Mouse (Mus musculus): ENCODE data around the gene Gm20219. TPM values are rescaled to one million over a fixed set of nuclear protein-coding genes. Genes with fewer than 3 reads are reported as not detected.
"Not testable (repeated sequence)": the region's sequence is repeated elsewhere in the genome, so short reads cannot be mapped to it uniquely, and the experiment has no call there.

Gm20219 gene
- polyA plus RNA-seq, 1 experiment from 2014 or later: not detected

GRCm38 (mm10) chr17:56506417-56507065, 47.6 kb downstream of the Gm20219 start:
- no peak for ATAC-seq
- H3K4me1 ChIP-seq (replicated peaks; ENCODE audit: control insufficient read depth, insufficient read depth, low read length): no peaks in the 10 kb centered on the region
- no peaks in the 10 kb centered on the region for H3K36me3 ChIP-seq (ENCODE audit: control insufficient read depth, insufficient read depth)
- TF ChIP-seq CTCF (IDR thresholded peaks at IDR 0.05; ENCODE audit: low read depth): no peak
- 60% methylated on average over 15 of the region's 15 CpGs for WGBS
- H3K9me3 ChIP-seq (ENCODE audit: control insufficient read depth): no peaks in the 10 kb centered on the region
- H3K27me3 ChIP-seq (replicated peaks; ENCODE audit: control insufficient read depth, insufficient read depth, low read length): peaks cover 16% of the 10 kb centered on the region
- H3K9ac ChIP-seq (ENCODE audit: low read depth, low read length): 0 out of 2 replicates have a peak overlapping the region, but pooled peaks have one; percentile 50
- H3K27ac ChIP-seq (ENCODE audit: low read depth, low read length): 0 out of 2 replicates have a peak overlapping the region, but pooled peaks have one; percentile 76
- peak overlapping the region; percentile 70 for H3K4me2 ChIP-seq (replicated peaks; ENCODE audit: low read depth)
- peak overlapping the region; percentile 43 for H3K4me3 ChIP-seq (ENCODE audit: low read depth, low read length)

GRCm38 (mm10) chr17:56505401-56505800, 48.8 kb downstream of the Gm20219 start:
- H3K27me3 ChIP-seq (replicated peaks; ENCODE audit: control insufficient read depth, insufficient read depth, low read length): peaks cover 5% of the 10 kb centered on the region
- WGBS: 85% methylated on average over 10 of the region's 10 CpGs

GRCm38 (mm10) chr17:56502526-56502925, 51.7 kb downstream of the Gm20219 start:
- 31% methylated on average over 9 of the region's 9 CpGs for WGBS
- Histone ChIP-seq H3K4me3 (ENCODE audit: low read depth, low read length) (no peak overlapping the region), H3K9ac (ENCODE audit: low read depth, low read length) (no peak overlapping the region), H3K27ac (ENCODE audit: low read depth, low read length) (no peak overlapping the region), H3K27me3 (replicated peaks; ENCODE audit: control insufficient read depth, insufficient read depth, low read length) (no peaks in the 10 kb centered on the region), H3K9me3 (ENCODE audit: control insufficient read depth) (no peaks in the 10 kb centered on the region), H3K4me2 (replicated peaks; ENCODE audit: low read depth) (no peak overlapping the region), H3K36me3 (ENCODE audit: control insufficient read depth, insufficient read depth) (no peaks in the 10 kb centered on the region), H3K4me1 (replicated peaks; ENCODE audit: control insufficient read depth, insufficient read depth, low read length) (no peaks in the 10 kb centered on the region)
- TF ChIP-seq CTCF (IDR thresholded peaks at IDR 0.05; ENCODE audit: low read depth): peak; percentile 29
- ATAC-seq: no peak

More at GRCm38 (mm10) chr17:56505401-56505800, 48.8 kb downstream of the Gm20219 start:
- H3K9ac ChIP-seq (ENCODE audit: low read depth, low read length): no peak overlapping the region
- no peak overlapping the region for H3K4me2 ChIP-seq (replicated peaks; ENCODE audit: low read depth)
- H3K4me3 ChIP-seq (ENCODE audit: low read depth, low read length): no peak overlapping the region
- H3K36me3 ChIP-seq (ENCODE audit: control insufficient read depth, insufficient read depth): no peaks in the 10 kb centered on the region
- no peaks in the 10 kb centered on the region for H3K9me3 ChIP-seq (ENCODE audit: control insufficient read depth)
- no peak overlapping the region for H3K27ac ChIP-seq (ENCODE audit: low read depth, low read length)
- no peaks in the 10 kb centered on the region for H3K4me1 ChIP-seq (replicated peaks; ENCODE audit: control insufficient read depth, insufficient read depth, low read length)
- TF ChIP-seq CTCF (IDR thresholded peaks at IDR 0.05; ENCODE audit: low read depth): no peak
- no peak for ATAC-seq

- H3K27ac ChIP-seq (ENCODE audit: low read depth, low read length); H3K36me3 ChIP-seq (ENCODE audit: control insufficient read depth, insufficient read depth); H3K9ac ChIP-seq (ENCODE audit: low read depth, low read length); H3K9me3 ChIP-seq (ENCODE audit: control insufficient read depth); ATAC-seq; H3K4me2 ChIP-seq (replicated peaks; ENCODE audit: low read depth); H3K4me1 ChIP-seq (replicated peaks; ENCODE audit: control insufficient read depth, insufficient read depth, low read length); H3K4me3 ChIP-seq (ENCODE audit: low read depth, low read length); H3K27me3 ChIP-seq (replicated peaks; ENCODE audit: control insufficient read depth, insufficient read depth, low read length): not testable (repeated sequence)
- WGBS: 38% methylated on average over 2 of the region's 2 CpGs
Observed at GRCm38 (mm10) chr17:56501635-56502400, 52.4 kb downstream of the Gm20219 start.

Other genes starting within 250 kb of the Gm20219 start
- 8.1 TPM in 2 replicates for gene Kdm4b, start 228.3 kb downstream of the Gm20219 start, polyA plus RNA-seq (2015; fragmentation: Nextera tagmentation; extraction: Ambion mirVana)
- gene Ptprs, start 77.9 kb downstream of the Gm20219 start, polyA plus RNA-seq (2015; fragmentation: Nextera tagmentation; extraction: Ambion mirVana): 15.2 and 15.7 TPM in 2 replicates
- not detected in 2 replicates for gene Znrf4, start 42.0 kb downstream of the Gm20219 start, polyA plus RNA-seq (2015; fragmentation: Nextera tagmentation; extraction: Ambion mirVana)
- gene Safb2, start 30.2 kb upstream of the Gm20219 start, polyA plus RNA-seq (2015; fragmentation: Nextera tagmentation; extraction: Ambion mirVana): 22.3 and 31.3 TPM in 2 replicates
- 40.0 and 44.9 TPM in 2 replicates for gene Safb, start 30.4 kb upstream of the Gm20219 start, polyA plus RNA-seq (2015; fragmentation: Nextera tagmentation; extraction: Ambion mirVana)
- 358 and 361 TPM in 2 replicates for gene 2410015M20Rik, start 55.4 kb upstream of the Gm20219 start, polyA plus RNA-seq (2015; fragmentation: Nextera tagmentation; extraction: Ambion mirVana)
- gene Rpl36, start 59.0 kb upstream of the Gm20219 start, polyA plus RNA-seq (2015; fragmentation: Nextera tagmentation; extraction: Ambion mirVana): 1,422 and 1,459 TPM in 2 replicates
- gene Lonp1, start 72.5 kb upstream of the Gm20219 start, polyA plus RNA-seq (2015; fragmentation: Nextera tagmentation; extraction: Ambion mirVana): 23.2 and 25.5 TPM in 2 replicates
- gene Catsperd, start 73.8 kb upstream of the Gm20219 start, polyA plus RNA-seq (2015; fragmentation: Nextera tagmentation; extraction: Ambion mirVana): 0.65 and 0.68 TPM in 2 replicates
- gene Ranbp3, start 118.9 kb upstream of the Gm20219 start, polyA plus RNA-seq (2015; fragmentation: Nextera tagmentation; extraction: Ambion mirVana): 28.8 and 32.0 TPM in 2 replicates
- 660 and 718 TPM in 2 replicates for gene Ndufa11, start 163.4 kb upstream of the Gm20219 start, polyA plus RNA-seq (2015; fragmentation: Nextera tagmentation; extraction: Ambion mirVana)
- 9.6 and 13.4 TPM in 2 replicates for gene Vmac, start 163.6 kb upstream of the Gm20219 start, polyA plus RNA-seq (2015; fragmentation: Nextera tagmentation; extraction: Ambion mirVana)
- gene Nrtn, start 203.1 kb upstream of the Gm20219 start, polyA plus RNA-seq (2015; fragmentation: Nextera tagmentation; extraction: Ambion mirVana): 20.6 and 21.0 TPM in 2 replicates
- gene Dus3l, start 210.4 kb upstream of the Gm20219 start, polyA plus RNA-seq (2015; fragmentation: Nextera tagmentation; extraction: Ambion mirVana): 16.1 and 16.6 TPM in 2 replicates
- gene Prr22, start 215.9 kb upstream of the Gm20219 start, polyA plus RNA-seq (2015; fragmentation: Nextera tagmentation; extraction: Ambion mirVana): 0.25 and 0.51 TPM in 2 replicates

Measured in intestine, postnatal 0 days (tissue).